Mouse (Mus musculus) megakaryocyte, embryonic 14.5 days (primary cell): Measurements from ENCODE around the gene Mlana.

ENCODE experiments used
- FLI1 ChIP-seq: IDR thresholded peaks from 2 replicates; pipeline ENCODE4 v1.6.1; 2012; ENCODE audit warnings: low read length, inconsistent platforms, mixed read lengths
- GATA1 ChIP-seq: IDR thresholded peaks from 3 replicates; pipeline ENCODE4 v1.6.1; 2012; ENCODE audit warnings: mixed read lengths, low read length, inconsistent platforms, borderline replicate concordance

- TF ChIP-seq GATA1: no peak
- TF ChIP-seq FLI1: no peak
Measured at GRCm38 (mm10) chr19:29653768-29654265, 43.8 kb upstream of the Mlana start.
